Mouse (Mus musculus) C2C12 (cell line): ENCODE measurements around the gene Borcs5.

ENCODE experiments used
- CEBPB ChIP-seq: IDR thresholded peaks from one replicate; pipeline ENCODE4 v1.6.1; 2011; ENCODE audit warnings: low read depth, mild to moderate bottlenecking, control low read depth, moderate library complexity
- CTCF ChIP-seq: IDR thresholded peaks from one replicate; pipeline ENCODE4 v1.5.1; 2011; ENCODE audit not compliant: control insufficient read depth, insufficient read depth, insufficient read length
- FOSL1 ChIP-seq: IDR thresholded peaks from one replicate; pipeline ENCODE4 v1.8.0; 2011; ENCODE audit warnings: mild to moderate bottlenecking, low read length; ENCODE audit not compliant: poor library complexity, insufficient read depth, severe bottlenecking
- MAX ChIP-seq: IDR thresholded peaks from one replicate; pipeline ENCODE4 v1.6.1; 2011; ENCODE audit warnings: mild to moderate bottlenecking, control low read depth
- MYOD1 ChIP-seq: IDR thresholded peaks from one replicate; pipeline ENCODE4 v1.6.1; 2011; ENCODE audit warnings: low read depth; ENCODE audit not compliant: control insufficient read depth, insufficient read length
- MYOG ChIP-seq: IDR thresholded peaks from one replicate; pipeline ENCODE4 v1.6.1; 2011; ENCODE audit not compliant: control insufficient read depth, insufficient read length; ENCODE audit errors: extremely low read depth
- USF1 ChIP-seq: IDR thresholded peaks from one replicate; pipeline ENCODE4 v1.6.1; 2011; ENCODE audit warnings: low read depth, mild to moderate bottlenecking, control low read depth, moderate library complexity

GRCm38 (mm10) chr6:134698243-134698642, 58.9 kb downstream of the Borcs5 start:
- TF ChIP-seq USF1 (no peak), FOSL1 (no peak), CTCF (no peak), CEBPB (no peak), MYOG (no peak), MAX (no peak), MYOD1 (no peak)
